Mouse (Mus musculus) CH12F3 (cell line): ENCODE measurements around the gene Ambn.
"Not testable (repeated sequence)": the region's sequence is repeated elsewhere in the genome, so short reads cannot be mapped to it uniquely, and the experiment has no call there.

ENCODE experiments used
- in situ Hi-C: fragments of 300-500 bp; cut with MboI; formaldehyde crosslinking; loops from 2 replicates; pipeline ENCODE4 v1.14.3; 2020; ENCODE audit warnings: low sequenced_read_pairs

The Ambn gene

GRCm38 (mm10) chr5:88455691-88456090 is at the start of gene Ambn:
Gene Ambn, plus strand, starts transcription at chr5:88455991.
- in situ Hi-C loops, result no loop called here

GRCm38 (mm10) chr5:88420319-88421065 is 35.3 kb upstream of the Ambn start:
- in situ Hi-C loops, result no loop called here

- in situ Hi-C loops, result not testable (repeated sequence)
Observed at GRCm38 (mm10) chr5:88424892-88425291, 30.9 kb upstream of the Ambn start.

GRCm38 (mm10) chr5:88426753-88427152 is 29.0 kb upstream of the Ambn start:
- in situ Hi-C loops, result no loop called here

GRCm38 (mm10) chr5:88467471-88467870 is 11.7 kb downstream of the Ambn start:
- in situ Hi-C loops, result no loop called here

GRCm38 (mm10) chr5:88468807-88469704 is 13.3 kb downstream of the Ambn start:
- in situ Hi-C loops, result no loop called here

GRCm38 (mm10) chr5:88487675-88488074 is 31.9 kb downstream of the Ambn start, which contains the start of gene Enam:
Gene Enam, plus strand, starts transcription at chr5:88487975.
- in situ Hi-C loops, result no loop called here

GRCm38 (mm10) chr5:88489004-88489403 is 33.2 kb downstream of the Ambn start:
- in situ Hi-C loops, result no loop called here

GRCm38 (mm10) chr5:88491111-88491510 is 35.3 kb downstream of the Ambn start:
- in situ Hi-C loops, result no loop called here

GRCm38 (mm10) chr5:88499781-88500180 is 44.0 kb downstream of the Ambn start:
- in situ Hi-C loops, result no loop called here

- in situ Hi-C loops, result no loop called here
Observed at GRCm38 (mm10) chr5:88508555-88508954, 52.8 kb downstream of the Ambn start.

GRCm38 (mm10) chr5:88508990-88509389 is 53.2 kb downstream of the Ambn start:
- in situ Hi-C loops, result no loop called here
